8 mouse cellular contexts compared by ENCODE assay signal in genomic region chr7:46096136-46096535, GRCm38 (mm10). TPM values are rescaled to one million over a fixed set of nuclear protein-coding genes. Genes with fewer than 3 reads are reported as not detected.
A peak's percentile ranks its signal among the peaks of the same experiment; 100 is the strongest.
DNase-seq lines count a peak whose midpoint lies in the region; ATAC-seq and TF ChIP-seq lines count a peak whose summit lies in the region.
"Had no signal": no experiment of that assay in that cellular context is flagged by ENCODE, and none has a peak within 500 bp of the region (broad histone marks: within the 10 kb centered on the region; RNA-seq: fewer than 3 reads in every experiment).

No protein-coding gene starts in this region.

- no peaks in the 10 kb centered on the region for H3K9me3 ChIP-seq in embryonic facial prominence, embryonic 11.5 days (replicated peaks; ENCODE audit: control insufficient read depth, low read length)
- no peaks in the 10 kb centered on the region for H3K9me3 ChIP-seq in heart, embryonic 11.5 days (replicated peaks; ENCODE audit: control insufficient read depth, low read length)
- H3K9me3 ChIP-seq: liver, embryonic 15.5 days had no signal

- peak; percentile 70 for DNase-seq in MN1 (ENCODE audit: low spot score)
- DNase-seq in embryonic facial prominence, embryonic 11.5 days (ENCODE audit: low spot score) = peak; percentile 81
- peak; percentile 67 for DNase-seq in kidney, postnatal 14 days
- peak; percentile 76 for DNase-seq in lung, postnatal 14 days
- peak; percentile 75 for DNase-seq in retina, postnatal 7 days (ENCODE audit: low read depth, low spot score)

- 1% methylated on average over 4 of the region's 4 CpGs for WGBS in bone marrow, adult 2 months
- WGBS in embryonic facial prominence, embryonic 11.5 days = 5% methylated on average over 4 of the region's 4 CpGs
- WGBS in heart, embryonic 11.5 days (ENCODE audit: insufficient replicate concordance) = 3% methylated on average over 4 of the region's 4 CpGs

- H3K4me2 ChIP-seq in embryonic facial prominence, embryonic 11.5 days (ENCODE audit: low read depth, low read length) = no peak overlapping the region
- peak overlapping the region; percentile 75 for H3K4me2 ChIP-seq in heart, embryonic 11.5 days
- H3K4me2 ChIP-seq: liver, embryonic 15.5 days had no signal

- no peak for ATAC-seq in embryonic facial prominence, embryonic 11.5 days (replicated peaks; ENCODE audit: insufficient number of reproducible peaks, low FRiP score, low TSS enrichment, low read depth)
- ATAC-seq in heart, embryonic 11.5 days (replicated peaks; ENCODE audit: insufficient number of reproducible peaks, low FRiP score, low TSS enrichment) = no peak

- H3K27me3 ChIP-seq in embryonic facial prominence, embryonic 11.5 days (ENCODE audit: control insufficient read depth, insufficient read depth, low read length) = peaks cover 9% of the 10 kb centered on the region
- H3K27me3 ChIP-seq in heart, embryonic 11.5 days (ENCODE audit: control insufficient read depth, insufficient read depth, low read length) = peaks cover 3% of the 10 kb centered on the region

- no peaks in the 10 kb centered on the region for H3K4me1 ChIP-seq in bone marrow, adult 2 months (ENCODE audit: control insufficient read depth, insufficient read depth, low read length)
- H3K4me1 ChIP-seq in embryonic facial prominence, embryonic 11.5 days (ENCODE audit: control insufficient read depth, insufficient read depth, low read length) = no peaks in the 10 kb centered on the region; the same call in 1 of the 2 replicates
- H3K4me1 ChIP-seq in heart, embryonic 11.5 days (ENCODE audit: control insufficient read depth, insufficient read depth, low read length) = peaks cover 17% of the 10 kb centered on the region

- H3K4me3 ChIP-seq in bone marrow, adult 2 months (replicated peaks; ENCODE audit: control insufficient read depth, low read depth, low read length) = no peak overlapping the region
- H3K4me3 ChIP-seq in embryonic facial prominence, embryonic 11.5 days (ENCODE audit: low read depth, low read length) = no peak overlapping the region
- H3K4me3 ChIP-seq in heart, embryonic 11.5 days (ENCODE audit: low read depth, low read length) = no peak overlapping the region
- H3K4me3 ChIP-seq: liver, embryonic 15.5 days had no signal

- TF ChIP-seq CTCF in bone marrow, adult 2 months (IDR thresholded peaks at IDR 0.05; ENCODE audit: control insufficient read depth, insufficient read depth, low read length) = peak; percentile 87

- no peak overlapping the region for H3K9ac ChIP-seq in embryonic facial prominence, embryonic 11.5 days (replicated peaks; ENCODE audit: low read length)
- peak overlapping the region; percentile 43; the same call in 1 of the 2 replicates for H3K9ac ChIP-seq in heart, embryonic 11.5 days (ENCODE audit: low read depth, low read length)
- H3K9ac ChIP-seq: liver, embryonic 15.5 days had no signal

- TF ChIP-seq POLR2A in bone marrow, adult 2 months (IDR thresholded peaks at IDR 0.05; ENCODE audit: borderline replicate concordance, control insufficient read depth, low read depth, low read length) = no peak

- H3K27ac ChIP-seq in bone marrow, adult 2 months (ENCODE audit: control insufficient read depth, insufficient read depth, low read depth, low read length, poor library complexity) = no peak overlapping the region
- H3K27ac ChIP-seq in embryonic facial prominence, embryonic 11.5 days (replicated peaks; ENCODE audit: low read depth, low read length) = no peak overlapping the region
- H3K27ac ChIP-seq in heart, embryonic 11.5 days (ENCODE audit: low read depth, low read length) = no peak overlapping the region
- H3K27ac ChIP-seq: liver, embryonic 15.5 days had no signal

- no peaks in the 10 kb centered on the region for H3K36me3 ChIP-seq in embryonic facial prominence, embryonic 11.5 days (replicated peaks; ENCODE audit: control insufficient read depth, insufficient read depth, low read depth, low read length)
- no peaks in the 10 kb centered on the region for H3K36me3 ChIP-seq in heart, embryonic 11.5 days (ENCODE audit: control insufficient read depth, insufficient read depth, low read length)
- H3K36me3 ChIP-seq: liver, embryonic 15.5 days had no signal

RNA-seq across cellular contexts. Expression of gene Kcnj11, which starts 4.4 kb away (rescaled TPM):
- polyA plus RNA-seq in bone marrow, adult 2 months (2011; ENCODE audit: insufficient read depth, insufficient read length, low replicate concordance, missing spikeins) = not detected in 2 replicates
- polyA plus RNA-seq in embryonic facial prominence, embryonic 11.5 days (2014; fragmentation: Nextera tagmentation; extraction: Ambion mirVana) = 0.32 TPM in 1 of 2 replicates, not detected in the other
- polyA plus RNA-seq in heart, embryonic 11.5 days (2014; fragmentation: Nextera tagmentation; extraction: Ambion mirVana) = 5.3 and 5.9 TPM in 2 replicates
